Mouse (Mus musculus) neural tube, embryonic 13.5 days (tissue): Measurements from ENCODE around the gene Pole2. TPM values are rescaled to one million over a fixed set of nuclear protein-coding genes. Genes with fewer than 3 reads are reported as not detected.

Experiments
- microRNA-seq: library from miRNA; unstranded; fragments of <30 nt; microRNA quantifications from one replicate; pipeline ENCODE4, GENCODE M21; 2016
- polyA plus RNA-seq: library from polyadenylated mRNA; unstranded; fragments of >200 nt; fragmentation: Nextera tagmentation; extraction: Ambion mirVana; gene quantifications from 2 replicates; pipeline ENCODE4 v1.2.1, GENCODE M21; 2015

The Pole2 gene
- polyA plus RNA-seq, 1 experiment from 2014 or later: 4.1 TPM

Small RNA genes lying within 50 kb of the gene (microRNA-seq; reads per million reads assigned to microRNA genes)
- not detected for gene Gm47287
- gene Gm47295: not detected

Other genes starting within 250 kb of the Pole2 start
- gene Rps29, start 69.0 kb downstream of the Pole2 start, polyA plus RNA-seq: 1,017 and 1,154 TPM in 2 replicates
- 5.1 and 6.0 TPM in 2 replicates for gene Lrr1, start 59.4 kb downstream of the Pole2 start, polyA plus RNA-seq
- gene Rpl36al, start 44.1 kb downstream of the Pole2 start, polyA plus RNA-seq: 422 and 474 TPM in 2 replicates
- gene Mgat2, start 44.0 kb downstream of the Pole2 start, polyA plus RNA-seq: 38.5 and 42.2 TPM in 2 replicates
- gene Gm49383, start 31.1 kb downstream of the Pole2 start, polyA plus RNA-seq: 18.1 and 18.2 TPM in 2 replicates
- gene Dnaaf2, start 29.8 kb downstream of the Pole2 start, polyA plus RNA-seq: 7.0 and 7.6 TPM in 2 replicates
- 15.1 and 16.3 TPM in 2 replicates for gene Gm49384, start 23.9 kb downstream of the Pole2 start, polyA plus RNA-seq
- gene Klhdc1, start 13.0 kb upstream of the Pole2 start, polyA plus RNA-seq: 8.4 and 9.8 TPM in 2 replicates
- gene Klhdc2, start 68.5 kb upstream of the Pole2 start, polyA plus RNA-seq: 293 and 300 TPM in 2 replicates
- gene Nemf, start 129.0 kb upstream of the Pole2 start, polyA plus RNA-seq: 96.5 and 100 TPM in 2 replicates
- 32.6 and 34.5 TPM in 2 replicates for gene Arf6, start 144.0 kb upstream of the Pole2 start, polyA plus RNA-seq
- gene Gm9887, start 144.3 kb upstream of the Pole2 start, polyA plus RNA-seq: 0.71 and 1.3 TPM in 2 replicates